Mouse (Mus musculus) midbrain, postnatal 0 days (tissue): ENCODE measurements around the gene Spag17. TPM values are rescaled to one million over a fixed set of nuclear protein-coding genes. Genes with fewer than 3 reads are reported as not detected.
A peak's percentile ranks its signal among the peaks of the same experiment; 100 is the strongest.

Source experiments
- ATAC-seq: fragments of 200-750 bp; cut with Nextera tagmentation; 2 replicates; pipeline ENCODE4 v1.8.0; 2017; ENCODE audit warnings: moderate number of reproducible peaks, mild to moderate bottlenecking, moderate TSS enrichment, moderate library complexity; ENCODE audit not compliant: low FRiP score
- DNase-seq: peaks from one replicate; pipeline ENCODE4 v3.0.0-alpha.2; 2015; ENCODE audit warnings: low spot score
- H3K27ac ChIP-seq: fragments of 300-500 bp; sonication (generic); 2 replicates; pipeline ENCODE4 v1.5.1; 2014; ENCODE audit warnings: low read depth, mild to moderate bottlenecking, low read length, mixed read lengths
- H3K27me3 ChIP-seq: fragments of 300-500 bp; sonication (generic); 2 replicates; pipeline ENCODE4 v1.6.1; 2014; ENCODE audit warnings: low read length, control low read depth, mixed read lengths; ENCODE audit not compliant: insufficient read depth
- H3K36me3 ChIP-seq: fragments of 300-500 bp; sonication (generic); 2 replicates; pipeline ENCODE4 v1.6.1; 2014; ENCODE audit warnings: low read length, control low read depth, mixed read lengths; ENCODE audit not compliant: insufficient read depth
- H3K4me1 ChIP-seq: fragments of 300-500 bp; sonication (generic); 2 replicates; pipeline ENCODE4 v1.6.1; 2014; ENCODE audit warnings: mild to moderate bottlenecking, control low read depth, antibody characterized with exemption, low read length, mixed read lengths; ENCODE audit not compliant: insufficient read depth
- H3K4me2 ChIP-seq: fragments of 300-500 bp; sonication (generic); 2 replicates; pipeline ENCODE4 v1.6.1; 2014; ENCODE audit warnings: low read depth, mild to moderate bottlenecking, low read length, mixed read lengths; ENCODE audit not compliant: poor library complexity, severe bottlenecking
- H3K4me3 ChIP-seq: fragments of 300-500 bp; sonication (generic); 2 replicates; pipeline ENCODE4 v1.5.1; 2014; ENCODE audit warnings: low read depth, mild to moderate bottlenecking, low read length, moderate library complexity
- H3K9ac ChIP-seq: fragments of 300-500 bp; sonication (generic); replicated peaks from 2 replicates; pipeline ENCODE4 v1.6.1; 2014; ENCODE audit warnings: mild to moderate bottlenecking, low read length, moderate library complexity, mixed read lengths; ENCODE audit not compliant: poor library complexity, severe bottlenecking
- H3K9me3 ChIP-seq: fragments of 300-500 bp; sonication (generic); 2 replicates; pipeline ENCODE4 v1.6.1; 2016; ENCODE audit warnings: low read length, control low read depth
- CTCF ChIP-seq: IDR thresholded peaks from 2 replicates; pipeline ENCODE4 v1.5.1; 2016; ENCODE audit warnings: antibody characterized with exemption, mild to moderate bottlenecking
- WGBS: fragments of 180-500 bp; shearing (Covaris S2); extraction: QIAGEN DNeasy Blood & Tissue Kit; methylation state at CpG from one replicate; pipeline ENCODE4 v1.1.7; 2014; 5-methylcytosine and 5-hydroxymethylcytosine counted together
- polyA plus RNA-seq: library from polyadenylated mRNA; unstranded; fragments of >200 nt; fragmentation: Nextera tagmentation; extraction: Ambion mirVana; gene quantifications from 2 replicates; pipeline ENCODE4 v1.2.1, GENCODE M21; 2015
- total RNA-seq: library from RNA; depleted of rRNA; stranded (reverse); fragments of >200 nt; gene quantifications from 2 replicates; pipeline ENCODE4 v1.2.3, GENCODE M21; 2014

Spag17 gene
- total and polyA plus RNA-seq, 2 experiments from 2014 or later: 0.22 to 0.80 TPM

DNA sequence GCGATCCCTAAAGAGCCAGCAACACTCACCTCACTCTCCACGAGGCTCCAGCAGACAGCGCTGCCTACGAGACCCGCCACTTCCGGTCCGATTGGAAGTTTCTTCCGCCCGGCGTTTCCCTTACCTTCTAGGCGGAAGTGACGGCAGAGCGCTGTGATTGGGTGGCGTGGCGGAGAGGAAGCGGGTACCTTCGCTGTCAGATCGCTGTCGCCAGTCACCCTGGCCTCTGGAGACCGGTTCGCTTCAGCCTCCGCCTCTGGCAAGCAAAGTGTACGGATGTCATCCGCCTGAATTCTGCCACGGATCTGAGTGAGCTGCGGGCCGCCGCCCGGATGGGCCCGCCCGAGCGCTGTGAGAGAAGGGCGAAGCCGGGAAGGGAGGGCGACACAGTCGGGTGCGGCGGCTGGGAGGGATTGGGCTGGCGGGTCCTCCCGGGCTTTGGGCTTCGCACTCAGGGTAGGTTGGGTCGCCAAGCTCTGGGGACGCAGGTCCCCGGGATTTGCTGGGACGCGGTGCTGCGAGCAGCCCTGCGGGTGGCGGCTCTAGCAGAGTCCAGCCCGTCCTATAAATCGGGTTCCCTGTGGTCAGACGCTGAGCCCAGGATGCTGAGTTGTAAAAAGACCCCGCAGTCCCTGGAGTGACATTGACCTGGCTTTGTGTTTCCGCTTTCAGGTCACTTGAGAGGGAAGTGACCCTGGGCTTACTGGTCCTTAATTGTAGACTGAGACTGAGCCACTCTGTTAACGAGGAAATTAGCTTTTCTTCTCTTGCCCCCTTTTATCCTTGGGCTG, 277.3 kb downstream of the Spag17 start, which contains the start of the genes Gdap2 and Wdr3:
Gdap2 (plus strand) TSS at position 67 of the 791 bp plus-strand sequence.
Wdr3 (minus strand) TSS at position 93 of the 791 bp plus-strand sequence.
- Histone ChIP-seq H3K36me3 (peaks cover 12% of the 10 kb centered on the region), H3K4me3 (peak within 1 kb of the TSS; percentile 65), H3K9me3 (no peaks in the 10 kb centered on the region), H3K4me2 (peak within 1 kb of the TSS; percentile 80), H3K9ac (peak within 1 kb of the TSS; percentile 86), H3K27ac (peak within 1 kb of the TSS; percentile 75), H3K27me3 (no peaks in the 10 kb centered on the region), H3K4me1 (peaks cover 4% of the 10 kb centered on the region)
- TF ChIP-seq CTCF: no peak
- DNase-seq (peak; percentile 98), ATAC-seq (peak; percentile 99)
- WGBS: under 1% methylated on average over 55 of the region's 55 CpGs

DNA sequence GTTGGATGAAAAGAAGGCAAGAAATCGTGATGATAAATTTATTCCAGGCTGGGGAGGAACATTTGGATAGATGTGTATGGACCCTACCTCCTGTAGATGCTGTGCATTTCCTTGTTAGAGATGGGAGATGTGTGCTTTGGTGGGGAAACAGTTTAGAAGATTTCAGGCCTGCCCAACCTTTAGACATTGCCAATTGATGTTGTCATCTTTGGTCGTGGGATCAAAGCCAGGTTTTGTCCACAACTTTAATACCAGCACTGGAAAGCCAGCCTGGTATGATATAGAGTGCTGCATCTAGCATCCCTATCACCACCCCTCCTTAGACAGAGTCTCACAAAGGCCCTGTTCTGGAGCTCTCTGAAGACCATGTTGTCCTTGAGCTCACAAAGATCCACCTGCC, 278.4 kb downstream of the Spag17 start:
- Histone ChIP-seq H3K36me3 (peaks cover 10% of the 10 kb centered on the region), H3K9ac (no peak overlapping the region), H3K4me2 (0 out of 2 replicates have a peak overlapping the region, but pooled peaks have one; percentile 80), H3K27ac (no peak overlapping the region), H3K9me3 (no peaks in the 10 kb centered on the region), H3K4me1 (peaks cover 4% of the 10 kb centered on the region), H3K4me3 (no peak overlapping the region), H3K27me3 (no peaks in the 10 kb centered on the region)
- no peak for TF ChIP-seq CTCF
- 78% methylated on average over 2 of the region's 2 CpGs for WGBS
- ATAC-seq (no peak), DNase-seq (no peak)

DNA sequence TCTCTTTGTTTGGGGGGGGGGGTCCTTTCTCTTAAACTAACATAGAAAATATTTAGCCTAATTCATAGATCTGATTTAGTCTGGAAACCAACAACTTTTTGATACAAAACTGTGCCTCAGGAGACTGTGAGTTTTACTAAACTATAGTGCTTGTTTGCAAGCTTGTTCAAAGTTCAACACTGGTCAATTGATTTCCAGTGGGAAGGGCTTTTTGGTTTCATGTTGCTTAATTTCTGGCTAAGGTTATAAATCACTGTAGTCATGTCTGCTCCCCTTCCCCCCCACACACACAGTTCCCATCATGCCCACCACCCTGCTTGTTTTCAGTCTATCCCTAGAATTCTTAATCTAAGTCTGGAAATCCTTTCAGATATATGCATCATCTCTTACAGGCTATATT, 279.8 kb downstream of the Spag17 start:
- ATAC-seq: no peak
- H3K9ac ChIP-seq: no peak overlapping the region

DNA sequence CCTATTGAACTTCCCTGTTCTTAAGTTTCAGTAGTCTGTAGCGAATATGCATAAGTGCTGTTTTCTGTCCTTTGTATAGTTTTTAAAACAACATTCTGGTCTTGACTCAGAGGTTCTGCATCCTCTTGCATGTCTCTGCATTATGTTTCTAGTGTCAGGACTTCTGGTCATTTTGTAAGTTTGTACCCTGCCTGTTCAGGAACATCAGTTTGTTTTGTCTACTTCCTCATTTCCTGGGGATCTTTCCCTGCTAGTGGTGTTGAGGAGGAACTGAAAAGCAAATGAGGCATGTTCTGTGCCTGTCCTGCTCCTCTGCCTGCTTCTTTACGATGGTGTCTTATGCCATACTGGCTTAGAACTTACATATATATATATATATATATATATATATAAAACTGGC, 290.8 kb downstream of the Spag17 start:
- H3K9ac ChIP-seq: no peak overlapping the region
- H3K36me3 ChIP-seq: peaks cover 65% of the 10 kb centered on the region
- no peak overlapping the region for H3K27ac ChIP-seq
- ATAC-seq (no peak), DNase-seq (no peak)
- TF ChIP-seq CTCF: no peak
- no peak overlapping the region for H3K4me2 ChIP-seq
- no peak overlapping the region for H3K4me3 ChIP-seq
- 91% methylated on average over 2 of the region's 2 CpGs for WGBS
- H3K27me3 ChIP-seq: no peaks in the 10 kb centered on the region
- no peaks in the 10 kb centered on the region for H3K4me1 ChIP-seq
- H3K9me3 ChIP-seq: no peaks in the 10 kb centered on the region

More for the DNA sequence above, 279.8 kb downstream of the Spag17 start:
- DNase-seq: no peak
- Histone ChIP-seq H3K4me1 (peaks cover 4% of the 10 kb centered on the region), H3K4me3 (no peak overlapping the region), H3K4me2 (no peak overlapping the region), H3K27ac (no peak overlapping the region), H3K27me3 (no peaks in the 10 kb centered on the region), H3K36me3 (no peaks in the 10 kb centered on the region; the same call in none of the 2 replicates), H3K9me3 (no peaks in the 10 kb centered on the region)
- TF ChIP-seq CTCF: no peak

DNA sequence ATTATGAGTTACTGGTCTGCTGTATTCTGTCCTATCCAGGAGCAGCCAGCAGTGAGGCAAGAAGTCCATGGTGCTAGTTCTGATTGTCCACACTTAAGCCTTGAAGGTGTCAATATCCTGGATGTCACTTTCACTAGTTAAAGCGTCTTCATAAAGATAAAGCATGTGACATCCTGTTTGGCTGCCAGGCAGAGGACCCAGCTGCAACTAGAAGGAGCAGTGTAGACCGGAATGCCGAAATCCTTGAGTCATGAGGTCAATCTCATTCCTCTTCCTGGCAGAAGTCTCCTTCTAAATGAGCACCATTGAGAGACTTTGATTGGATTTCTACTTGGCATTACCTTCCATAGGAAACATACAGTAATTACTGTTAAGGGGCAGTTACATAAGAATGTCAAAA, 295.3 kb downstream of the Spag17 start:
- DNase-seq: no peak
- Histone ChIP-seq H3K4me3 (no peak overlapping the region), H3K9me3 (no peaks in the 10 kb centered on the region), H3K9ac (no peak overlapping the region), H3K4me2 (no peak overlapping the region), H3K36me3 (peaks cover 60% of the 10 kb centered on the region), H3K27me3 (no peaks in the 10 kb centered on the region), H3K27ac (no peak overlapping the region), H3K4me1 (no peaks in the 10 kb centered on the region)
- 91% methylated on average over 3 of the region's 3 CpGs for WGBS
- TF ChIP-seq CTCF: no peak
- no peak for ATAC-seq

DNA sequence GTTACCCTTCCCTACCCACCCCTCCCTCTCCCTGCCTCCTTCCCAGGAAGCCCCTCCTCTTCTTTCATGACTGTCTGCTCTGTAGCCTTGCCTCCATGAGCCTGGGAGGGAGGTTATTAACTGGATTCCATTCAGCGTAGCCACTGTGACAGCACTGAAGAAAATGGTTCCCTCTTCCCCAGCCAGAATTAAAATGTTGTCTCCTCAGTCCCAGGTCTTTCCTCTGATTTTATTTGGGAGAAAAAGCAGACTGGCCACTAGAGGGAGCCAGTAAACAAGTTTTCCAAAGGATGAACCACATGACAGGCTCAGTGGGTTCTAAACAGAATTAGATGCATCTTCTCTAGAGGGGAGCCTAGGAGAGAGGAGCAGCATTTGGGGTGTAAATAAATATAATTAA, 304.2 kb downstream of the Spag17 start:
- no peak overlapping the region for H3K27ac ChIP-seq
- peak; percentile 80 for ATAC-seq

More for the DNA sequence above, 304.2 kb downstream of the Spag17 start:
- Histone ChIP-seq H3K4me1 (no peaks in the 10 kb centered on the region), H3K36me3 (peaks cover 27% of the 10 kb centered on the region), H3K27me3 (no peaks in the 10 kb centered on the region), H3K4me2 (no peak overlapping the region), H3K4me3 (no peak overlapping the region), H3K9ac (no peak overlapping the region), H3K9me3 (no peaks in the 10 kb centered on the region)
- DNase-seq: peak; percentile 90
- TF ChIP-seq CTCF: peak; percentile 88
- 34% methylated on average over 1 of the region's 1 CpGs for WGBS
